Comparison of ENCODE assay signal across 10 mouse cellular contexts in genomic region chr17:32023088-32023487, GRCm38 (mm10). TPM values are rescaled to one million over a fixed set of nuclear protein-coding genes. Genes with fewer than 3 reads are reported as not detected.
DNase-seq lines count a peak whose midpoint lies in the region; ATAC-seq and TF ChIP-seq lines count a peak whose summit lies in the region.
"Had no signal": no experiment of that assay in that cellular context is flagged by ENCODE, and none has a peak within 500 bp of the region (broad histone marks: within the 10 kb centered on the region; RNA-seq: fewer than 3 reads in every experiment).

No protein-coding gene starts in this region.

- no peaks in the 10 kb centered on the region for H3K9me3 ChIP-seq in forebrain, embryonic 16.5 days (ENCODE audit: control insufficient read depth, low read length)
- H3K9me3 ChIP-seq in forebrain, embryonic 13.5 days (replicated peaks), result no peaks in the 10 kb centered on the region
- no peaks in the 10 kb centered on the region for H3K9me3 ChIP-seq in hindbrain, embryonic 12.5 days (replicated peaks)
- H3K9me3 ChIP-seq in intestine, embryonic 16.5 days (ENCODE audit: control insufficient read depth, low read length), result no peaks in the 10 kb centered on the region
- no peaks in the 10 kb centered on the region for H3K9me3 ChIP-seq in hindbrain, postnatal 0 days (ENCODE audit: low read length)
- H3K9me3 ChIP-seq: midbrain, embryonic 12.5 days had no signal

- H3K27me3 ChIP-seq in forebrain, embryonic 16.5 days (replicated peaks; ENCODE audit: control insufficient read depth, insufficient read depth, low read length), result no peaks in the 10 kb centered on the region
- no peaks in the 10 kb centered on the region for H3K27me3 ChIP-seq in forebrain, embryonic 13.5 days
- no peaks in the 10 kb centered on the region for H3K27me3 ChIP-seq in hindbrain, embryonic 12.5 days
- H3K27me3 ChIP-seq in intestine, embryonic 16.5 days (replicated peaks; ENCODE audit: control insufficient read depth, insufficient read depth, low read length), result no peaks in the 10 kb centered on the region
- H3K27me3 ChIP-seq in hindbrain, postnatal 0 days (ENCODE audit: insufficient read depth, low read length), result no peaks in the 10 kb centered on the region
- H3K27me3 ChIP-seq: midbrain, embryonic 12.5 days had no signal

- H3K4me3 ChIP-seq in forebrain, embryonic 16.5 days (replicated peaks; ENCODE audit: low read length), result no peak overlapping the region
- no peak overlapping the region for H3K4me3 ChIP-seq in forebrain, embryonic 13.5 days
- H3K4me3 ChIP-seq in embryonic fibroblast, embryonic 13.5 days (ENCODE audit: insufficient read depth, low read length), result no peak overlapping the region
- H3K4me3 ChIP-seq in hindbrain, embryonic 12.5 days, result no peak overlapping the region
- H3K4me3 ChIP-seq in intestine, embryonic 16.5 days (ENCODE audit: low read length), result no peak overlapping the region
- H3K4me3 ChIP-seq in hindbrain, postnatal 0 days (ENCODE audit: low read length), result no peak overlapping the region
- H3K4me3 ChIP-seq: midbrain, embryonic 12.5 days had no signal

- ATAC-seq in forebrain, embryonic 16.5 days, result peak; percentile 66
- ATAC-seq in forebrain, embryonic 13.5 days, result no peak
- ATAC-seq in hindbrain, embryonic 12.5 days (ENCODE audit: low FRiP score), result no peak
- no peak for ATAC-seq in intestine, embryonic 16.5 days
- ATAC-seq in hindbrain, postnatal 0 days, result no peak

- TF ChIP-seq CTCF in embryonic fibroblast, embryonic 13.5 days (IDR thresholded peaks at IDR 0.05; ENCODE audit: borderline replicate concordance, insufficient read depth, low read length), result no peak
- TF ChIP-seq CTCF in hindbrain, postnatal 0 days (IDR thresholded peaks at IDR 0.05; ENCODE audit: low read depth), result no peak

- peak; percentile 76 for DNase-seq in 3T3-L1 (ENCODE audit: low read depth, low spot score)
- DNase-seq in left cerebral cortex, adult 9 months (ENCODE audit: low spot score in 2 of 2), result peak; percentile 80 to 89
- no peak for DNase-seq in hindbrain, postnatal 0 days (ENCODE audit: low spot score)
- DNase-seq: kidney, adult 11 months had no signal

- no peak overlapping the region for H3K4me2 ChIP-seq in forebrain, embryonic 16.5 days (ENCODE audit: low read length)
- H3K4me2 ChIP-seq in forebrain, embryonic 13.5 days, result no peak overlapping the region
- H3K4me2 ChIP-seq in hindbrain, embryonic 12.5 days (replicated peaks), result no peak overlapping the region
- H3K4me2 ChIP-seq in intestine, embryonic 16.5 days (ENCODE audit: low read depth, low read length), result no peak overlapping the region
- no peak overlapping the region for H3K4me2 ChIP-seq in hindbrain, postnatal 0 days (ENCODE audit: low read depth, low read length)
- H3K4me2 ChIP-seq: midbrain, embryonic 12.5 days had no signal

- TF ChIP-seq POLR2A in embryonic fibroblast, embryonic 13.5 days (IDR thresholded peaks at IDR 0.05; ENCODE audit: low read depth, low read length), result no peak

- H3K9ac ChIP-seq in forebrain, embryonic 16.5 days (replicated peaks; ENCODE audit: low read depth, low read length), result no peak overlapping the region
- H3K9ac ChIP-seq in forebrain, embryonic 13.5 days, result no peak overlapping the region
- H3K9ac ChIP-seq in hindbrain, embryonic 12.5 days, result no peak overlapping the region
- no peak overlapping the region for H3K9ac ChIP-seq in intestine, embryonic 16.5 days (ENCODE audit: low read depth, low read length)
- no peak overlapping the region for H3K9ac ChIP-seq in hindbrain, postnatal 0 days (replicated peaks; ENCODE audit: low read length)
- H3K9ac ChIP-seq: midbrain, embryonic 12.5 days had no signal

- 0 out of 2 replicates have a peak, but pooled peaks cover 2% of the 10 kb centered on the region for H3K4me1 ChIP-seq in forebrain, embryonic 16.5 days (replicated peaks; ENCODE audit: control insufficient read depth, insufficient read depth, low read length)
- H3K4me1 ChIP-seq in forebrain, embryonic 13.5 days, result no peaks in the 10 kb centered on the region
- no peaks in the 10 kb centered on the region for H3K4me1 ChIP-seq in embryonic fibroblast, embryonic 13.5 days (ENCODE audit: control insufficient read depth, insufficient read depth, low read length)
- peaks cover 5% of the 10 kb centered on the region for H3K4me1 ChIP-seq in hindbrain, embryonic 12.5 days
- H3K4me1 ChIP-seq in intestine, embryonic 16.5 days (ENCODE audit: control insufficient read depth, insufficient read depth, low read length), result no peaks in the 10 kb centered on the region
- no peaks in the 10 kb centered on the region for H3K4me1 ChIP-seq in hindbrain, postnatal 0 days (ENCODE audit: insufficient read depth, low read length)
- H3K4me1 ChIP-seq: midbrain, embryonic 12.5 days had no signal

- no peaks in the 10 kb centered on the region for H3K36me3 ChIP-seq in forebrain, embryonic 16.5 days (ENCODE audit: control insufficient read depth, insufficient read depth)
- no peaks in the 10 kb centered on the region for H3K36me3 ChIP-seq in forebrain, embryonic 13.5 days (ENCODE audit: poor library complexity, severe bottlenecking)
- H3K36me3 ChIP-seq in hindbrain, embryonic 12.5 days, result no peaks in the 10 kb centered on the region
- H3K36me3 ChIP-seq in intestine, embryonic 16.5 days (ENCODE audit: control insufficient read depth, insufficient read depth, low read length), result no peaks in the 10 kb centered on the region
- H3K36me3 ChIP-seq in hindbrain, postnatal 0 days (ENCODE audit: insufficient read depth, low read length), result no peaks in the 10 kb centered on the region
- H3K36me3 ChIP-seq: midbrain, embryonic 12.5 days had no signal

- 60% methylated on average over 8 of the region's 8 CpGs for WGBS in forebrain, embryonic 16.5 days
- WGBS in forebrain, embryonic 13.5 days, result 76% methylated on average over 8 of the region's 8 CpGs
- 77% methylated on average over 8 of the region's 8 CpGs for WGBS in hindbrain, embryonic 12.5 days
- 73% methylated on average over 8 of the region's 8 CpGs for WGBS in intestine, embryonic 16.5 days
- 76% methylated on average over 8 of the region's 8 CpGs for WGBS in hindbrain, postnatal 0 days

- H3K27ac ChIP-seq in forebrain, embryonic 16.5 days (ENCODE audit: low read length), result no peak overlapping the region
- no peak overlapping the region for H3K27ac ChIP-seq in forebrain, embryonic 13.5 days
- H3K27ac ChIP-seq in embryonic fibroblast, embryonic 13.5 days (ENCODE audit: insufficient read depth, low read length), result peak overlapping the region; percentile 53
- H3K27ac ChIP-seq in hindbrain, embryonic 12.5 days, result no peak overlapping the region
- no peak overlapping the region for H3K27ac ChIP-seq in intestine, embryonic 16.5 days (ENCODE audit: low read length)
- H3K27ac ChIP-seq in hindbrain, postnatal 0 days, result no peak overlapping the region
- H3K27ac ChIP-seq: midbrain, embryonic 12.5 days had no signal

RNA-seq across cellular contexts. Expression of gene Rrp1b, which starts 12.8 kb away (rescaled TPM):
- 42.0 and 42.7 TPM in 2 replicates for polyA plus RNA-seq in forebrain, embryonic 16.5 days (2015; fragmentation: Nextera tagmentation; extraction: Ambion mirVana)
- polyA plus RNA-seq in forebrain, embryonic 13.5 days (2015; fragmentation: Nextera tagmentation; extraction: Ambion mirVana), result 52.8 and 58.6 TPM in 2 replicates
- polyA plus RNA-seq in embryonic fibroblast, embryonic 13.5 days (2011; ENCODE audit: insufficient read length, low read depth, missing spikeins), result 30.0 and 38.6 TPM in 2 replicates
- 44.7 and 45.4 TPM in 2 replicates for polyA plus RNA-seq in hindbrain, embryonic 12.5 days (2016; fragmentation: Nextera tagmentation; extraction: Ambion mirVana)
- polyA plus RNA-seq in intestine, embryonic 16.5 days (2015; fragmentation: Nextera tagmentation; extraction: Ambion mirVana), result 41.2 and 49.5 TPM in 2 replicates
- 18.6 and 30.0 TPM in 2 replicates for total RNA-seq in hindbrain, postnatal 0 days (2014; rRNA removed)
- 32.5 and 38.9 TPM in 2 replicates for polyA plus RNA-seq in hindbrain, postnatal 0 days (2015; fragmentation: Nextera tagmentation; extraction: Ambion mirVana)

RNA-seq across cellular contexts. Expression of gene Hsf2bp, which starts 13.1 kb away (rescaled TPM):
- polyA plus RNA-seq in forebrain, embryonic 16.5 days (2015; fragmentation: Nextera tagmentation; extraction: Ambion mirVana), result 0.84 and 0.93 TPM in 2 replicates
- polyA plus RNA-seq in forebrain, embryonic 13.5 days (2015; fragmentation: Nextera tagmentation; extraction: Ambion mirVana), result 0.43 TPM in 2 replicates
- not detected in 2 replicates for polyA plus RNA-seq in embryonic fibroblast, embryonic 13.5 days (2011; ENCODE audit: insufficient read length, low read depth, missing spikeins)
- 0.56 and 0.78 TPM in 2 replicates for polyA plus RNA-seq in hindbrain, embryonic 12.5 days (2016; fragmentation: Nextera tagmentation; extraction: Ambion mirVana)
- 0.15 and 0.53 TPM in 2 replicates for polyA plus RNA-seq in intestine, embryonic 16.5 days (2015; fragmentation: Nextera tagmentation; extraction: Ambion mirVana)
- 0.84 TPM in 1 of 2 replicates, not detected in the other for total RNA-seq in hindbrain, postnatal 0 days (2014; rRNA removed)
- 0.55 and 0.58 TPM in 2 replicates for polyA plus RNA-seq in hindbrain, postnatal 0 days (2015; fragmentation: Nextera tagmentation; extraction: Ambion mirVana)
